Mouse (Mus musculus): Measurements from ENCODE around the gene Prkce. TPM values are rescaled to one million over a fixed set of nuclear protein-coding genes. Genes with fewer than 3 reads are reported as not detected.

The Prkce gene
- polyA plus RNA-seq, 1 experiment = 1.9 TPM

GRCm38 (mm10) chr17:86277032-86277798 lies 109.6 kb downstream of the Prkce start:
- H3K4me2 ChIP-seq (ENCODE audit: low read depth) = no peak overlapping the region

GRCm38 (mm10) chr17:86277999-86278526 lies 110.5 kb downstream of the Prkce start:
- no peaks in the 10 kb centered on the region for H3K79me2 ChIP-seq (ENCODE audit: control insufficient read depth, insufficient read depth)

More at GRCm38 (mm10) chr17:86277032-86277798, 109.6 kb downstream of the Prkce start:
- Histone ChIP-seq H3K27me3 (ENCODE audit: control insufficient read depth, insufficient read depth, insufficient read length) (no peaks in the 10 kb centered on the region), H3K79me2 (ENCODE audit: control insufficient read depth, insufficient read depth) (no peaks in the 10 kb centered on the region), H3K36me3 (ENCODE audit: control insufficient read depth, insufficient read depth) (no peaks in the 10 kb centered on the region), H3K4me3 (no peak overlapping the region), H3ac (ENCODE audit: control insufficient read depth, insufficient read length) (no peak overlapping the region)
- no peak for TF ChIP-seq MAX (IDR thresholded peaks at IDR 0.05; ENCODE audit: low read depth)
- no peak for TF ChIP-seq SRF (IDR thresholded peaks at IDR 0.05; ENCODE audit: control insufficient read depth, insufficient read length, low read depth)
- no peak for TF ChIP-seq CEBPB (IDR thresholded peaks at IDR 0.05; ENCODE audit: insufficient read depth, poor library complexity, severe bottlenecking)
- no peak for TF ChIP-seq E2F4 (IDR thresholded peaks at IDR 0.05; ENCODE audit: insufficient read depth)
- TF ChIP-seq POLR2A (IDR thresholded peaks at IDR 0.05; ENCODE audit: insufficient read length, low read depth) = no peak
- no peak for TF ChIP-seq MYOG (IDR thresholded peaks at IDR 0.05; ENCODE audit: control insufficient read depth in 1 of 3, insufficient read depth in 1 of 3, insufficient read length in 2 of 3, low read depth in 2 of 3)
- TF ChIP-seq TCF3 (IDR thresholded peaks at IDR 0.05; ENCODE audit: insufficient read length, low read depth) = no peak
- no peak for TF ChIP-seq POLR2AphosphoS2 (IDR thresholded peaks at IDR 0.05; ENCODE audit: insufficient read length, low read depth)
- no peak for TF ChIP-seq TCF12 (IDR thresholded peaks at IDR 0.05; ENCODE audit: insufficient read depth, poor library complexity, severe bottlenecking)
- no peak for TF ChIP-seq MYOD1 (IDR thresholded peaks at IDR 0.05; ENCODE audit: control insufficient read depth in 1 of 3, insufficient read length in 2 of 3, low read depth in 2 of 3)
- no peak for TF ChIP-seq USF1 (IDR thresholded peaks at IDR 0.05; ENCODE audit: low read depth)
- no peak for TF ChIP-seq REST (IDR thresholded peaks at IDR 0.05; ENCODE audit: insufficient read depth, insufficient read length)

DNA sequence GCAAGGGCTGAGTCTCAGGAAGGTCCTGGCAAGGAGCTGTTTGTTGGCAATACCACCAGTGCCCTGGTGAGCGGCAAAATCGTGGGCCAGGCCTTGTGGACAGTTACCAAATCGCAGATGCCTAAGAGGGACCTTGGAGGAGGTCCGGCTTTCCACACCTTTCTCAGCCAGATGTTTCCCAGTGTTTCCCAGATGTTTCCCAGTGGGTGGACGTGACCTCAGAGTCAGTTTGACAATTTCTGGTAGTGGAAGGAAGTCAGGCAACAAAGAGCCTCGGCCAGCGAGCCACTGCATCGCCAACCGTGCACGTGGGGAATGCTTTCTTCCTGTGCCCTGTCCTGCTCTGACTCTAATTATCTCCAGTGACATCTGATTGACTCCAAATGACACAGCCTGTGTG lies 112.2 kb downstream of the Prkce start:
- no peaks in the 10 kb centered on the region for H3K36me3 ChIP-seq (ENCODE audit: control insufficient read depth, insufficient read depth)
- no peaks in the 10 kb centered on the region for H3K27me3 ChIP-seq (ENCODE audit: control insufficient read depth, insufficient read depth, insufficient read length)
- no peak overlapping the region for H3K4me3 ChIP-seq
- no peaks in the 10 kb centered on the region for H3K79me2 ChIP-seq (ENCODE audit: control insufficient read depth, insufficient read depth)
- no peak overlapping the region for H3ac ChIP-seq (ENCODE audit: control insufficient read depth, insufficient read length)
- no peak overlapping the region for H3K4me2 ChIP-seq (ENCODE audit: low read depth)
- no peak for TF ChIP-seq POLR2A (IDR thresholded peaks at IDR 0.05; ENCODE audit: insufficient read length, low read depth)

More at GRCm38 (mm10) chr17:86277999-86278526, 110.5 kb downstream of the Prkce start:
- TF ChIP-seq USF1 (IDR thresholded peaks at IDR 0.05; ENCODE audit: low read depth) (no peak), TCF3 (IDR thresholded peaks at IDR 0.05; ENCODE audit: insufficient read length, low read depth) (no peak), E2F4 (IDR thresholded peaks at IDR 0.05; ENCODE audit: insufficient read depth) (no peak), CEBPB (IDR thresholded peaks at IDR 0.05; ENCODE audit: insufficient read depth, poor library complexity, severe bottlenecking) (no peak), POLR2AphosphoS2 (IDR thresholded peaks at IDR 0.05; ENCODE audit: insufficient read length, low read depth) (no peak), MYOG (IDR thresholded peaks at IDR 0.05; ENCODE audit: control insufficient read depth in 1 of 3, insufficient read depth in 1 of 3, insufficient read length in 2 of 3, low read depth in 2 of 3) (no peak), SRF (IDR thresholded peaks at IDR 0.05; ENCODE audit: control insufficient read depth, insufficient read length, low read depth) (no peak), MAX (IDR thresholded peaks at IDR 0.05; ENCODE audit: low read depth) (no peak), MYOD1 (IDR thresholded peaks at IDR 0.05; ENCODE audit: control insufficient read depth in 1 of 3, insufficient read length in 2 of 3, low read depth in 2 of 3) (no peak), POLR2A (IDR thresholded peaks at IDR 0.05; ENCODE audit: insufficient read length, low read depth) (no peak), REST (IDR thresholded peaks at IDR 0.05; ENCODE audit: insufficient read depth, insufficient read length) (no peak), TCF12 (IDR thresholded peaks at IDR 0.05; ENCODE audit: insufficient read depth, poor library complexity, severe bottlenecking) (no peak)
- Histone ChIP-seq H3K4me3 (no peak overlapping the region), H3K4me2 (ENCODE audit: low read depth) (no peak overlapping the region), H3K27me3 (ENCODE audit: control insufficient read depth, insufficient read depth, insufficient read length) (no peaks in the 10 kb centered on the region), H3K36me3 (ENCODE audit: control insufficient read depth, insufficient read depth) (no peaks in the 10 kb centered on the region), H3ac (ENCODE audit: control insufficient read depth, insufficient read length) (no peak overlapping the region)

GRCm38 (mm10) chr17:86283741-86284140 lies 116.2 kb downstream of the Prkce start:
- no peak overlapping the region for H3K4me2 ChIP-seq (ENCODE audit: low read depth)
- no peak overlapping the region for H3K4me3 ChIP-seq
- H3ac ChIP-seq (ENCODE audit: control insufficient read depth, insufficient read length) = no peak overlapping the region
- H3K36me3 ChIP-seq (ENCODE audit: control insufficient read depth, insufficient read depth) = no peaks in the 10 kb centered on the region
- no peaks in the 10 kb centered on the region for H3K27me3 ChIP-seq (ENCODE audit: control insufficient read depth, insufficient read depth, insufficient read length)
- TF ChIP-seq SRF (IDR thresholded peaks at IDR 0.05; ENCODE audit: control insufficient read depth, insufficient read length, low read depth) = no peak
- TF ChIP-seq POLR2A (IDR thresholded peaks at IDR 0.05; ENCODE audit: insufficient read length, low read depth) = no peak
- no peak for TF ChIP-seq MYOG (IDR thresholded peaks at IDR 0.05; ENCODE audit: control insufficient read depth in 1 of 3, insufficient read depth in 1 of 3, insufficient read length in 2 of 3, low read depth in 2 of 3)
- no peak for TF ChIP-seq MYOD1 (IDR thresholded peaks at IDR 0.05; ENCODE audit: control insufficient read depth in 1 of 3, insufficient read length in 2 of 3, low read depth in 2 of 3)
- TF ChIP-seq E2F4 (IDR thresholded peaks at IDR 0.05; ENCODE audit: insufficient read depth) = no peak
- TF ChIP-seq TCF3 (IDR thresholded peaks at IDR 0.05; ENCODE audit: insufficient read length, low read depth) = no peak
- TF ChIP-seq USF1 (IDR thresholded peaks at IDR 0.05; ENCODE audit: low read depth) = no peak
- no peak for TF ChIP-seq POLR2AphosphoS2 (IDR thresholded peaks at IDR 0.05; ENCODE audit: insufficient read length, low read depth)
- TF ChIP-seq MAX (IDR thresholded peaks at IDR 0.05; ENCODE audit: low read depth) = no peak
- TF ChIP-seq TCF12 (IDR thresholded peaks at IDR 0.05; ENCODE audit: insufficient read depth, poor library complexity, severe bottlenecking) = no peak
- no peak for TF ChIP-seq REST (IDR thresholded peaks at IDR 0.05; ENCODE audit: insufficient read depth, insufficient read length)
- no peak for TF ChIP-seq CEBPB (IDR thresholded peaks at IDR 0.05; ENCODE audit: insufficient read depth, poor library complexity, severe bottlenecking)
- H3K79me2 ChIP-seq (ENCODE audit: control insufficient read depth, insufficient read depth) = no peaks in the 10 kb centered on the region
